Mouse (Mus musculus) adrenal gland, postnatal 25 days (tissue): ENCODE data around the gene Eln. TPM values are rescaled to one million over a fixed set of nuclear protein-coding genes. Genes with fewer than 3 reads are reported as not detected.

ENCODE experiments used
- DNase-seq: peaks from one replicate; pipeline ENCODE4 v3.0.0; 2021; ENCODE audit warnings: mixed read lengths
- long read RNA-seq: library from polyadenylated mRNA; stranded (forward); transcript quantifications from one replicate; pipeline ENCODE4 v2.0.0, GENCODE M21; 2021
- total RNA-seq: library from RNA; stranded (reverse); gene quantifications from 2 replicates; pipeline ENCODE4 v1.2.3, GENCODE M21; 2021

The Eln gene
- 26.9 and 30.1 TPM in 2 replicates for total RNA-seq
- long read RNA-seq, transcript Eln-201 (37 exons, 3,853 nt) = major isoform, 32 of 51 reads
- long read RNA-seq, partial matches to known transcripts = 10 of 51 reads
- long read RNA-seq, other reads (novel, unspliced or antisense) = 8 of 51 reads

DNA sequence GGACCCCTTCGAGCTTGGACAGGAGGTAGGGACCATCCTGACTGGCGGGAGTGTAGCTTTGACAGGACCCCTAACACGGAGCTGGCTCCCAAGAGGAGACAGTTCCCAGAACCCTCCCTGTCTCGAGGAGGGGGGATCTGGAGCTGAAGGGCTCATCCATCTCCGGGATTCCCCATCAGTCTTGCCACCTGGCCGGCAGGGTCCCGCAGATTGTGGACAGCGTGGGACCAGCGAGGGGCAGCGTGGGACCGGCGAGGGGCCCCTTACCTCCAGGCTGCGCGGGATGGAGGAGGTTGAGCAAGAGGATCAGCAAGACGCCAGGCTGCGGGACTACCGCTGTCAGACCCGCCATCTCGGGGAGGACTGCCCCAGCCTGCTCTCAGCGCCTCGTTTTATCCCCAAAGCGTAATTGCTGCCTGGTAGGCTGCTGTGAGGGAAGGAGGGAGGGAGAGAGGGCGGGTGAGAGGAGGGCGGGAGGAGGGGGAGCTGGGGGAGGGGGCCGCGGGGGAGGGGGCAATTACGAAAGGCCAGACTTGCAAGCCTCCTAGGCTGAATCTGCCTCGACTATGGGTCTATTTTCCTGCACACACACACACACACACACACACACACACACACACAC lies at the start of gene Eln:
TSS of gene Eln (minus strand) at position 434 of the 622 bp plus-strand sequence.
- DNase-seq = peak; percentile 25

DNA sequence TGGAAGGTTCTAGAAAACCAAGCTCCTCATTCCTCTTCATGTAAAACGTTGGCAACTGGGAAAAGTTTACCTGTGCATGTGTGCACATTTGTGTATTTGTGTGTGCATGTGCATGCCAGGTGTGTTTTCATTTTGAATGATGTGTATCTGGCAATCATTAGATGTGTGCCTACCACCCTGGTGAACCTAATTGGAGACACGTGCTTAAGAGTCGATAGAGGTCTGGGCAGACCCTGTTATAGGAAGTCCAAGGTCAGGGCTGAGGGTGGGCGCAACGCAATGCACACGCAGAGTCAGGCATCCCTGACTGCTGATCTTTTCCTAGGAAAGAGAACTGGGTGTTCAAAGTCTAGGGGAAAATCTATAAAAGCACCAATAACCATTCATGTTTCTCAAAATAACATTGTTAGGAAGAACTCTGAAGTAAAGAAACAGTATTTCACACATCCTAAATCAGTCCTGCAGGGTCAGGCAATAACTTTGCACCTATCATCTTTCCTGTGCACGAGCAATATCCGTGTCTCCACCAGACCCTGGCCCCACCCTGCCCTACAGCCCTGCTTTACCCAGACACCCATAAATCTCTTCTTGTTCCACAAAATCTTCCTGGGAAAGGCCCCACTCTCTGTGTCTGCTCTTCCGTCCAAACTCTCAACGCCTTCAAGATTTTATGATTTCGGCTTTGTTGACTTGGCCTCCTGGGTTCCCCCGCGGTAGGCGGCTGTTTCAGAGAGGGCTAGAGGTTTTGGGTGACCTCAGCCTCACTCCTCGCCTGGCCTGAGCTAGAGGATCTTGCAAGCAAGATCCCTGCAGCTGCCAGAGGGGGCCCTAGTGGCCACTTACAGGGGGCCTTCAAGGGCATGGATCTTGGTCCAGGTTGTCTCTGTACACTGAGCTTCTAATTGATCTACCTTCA lies 43.2 kb upstream of the Eln start:
- DNase-seq = no peak

DNA sequence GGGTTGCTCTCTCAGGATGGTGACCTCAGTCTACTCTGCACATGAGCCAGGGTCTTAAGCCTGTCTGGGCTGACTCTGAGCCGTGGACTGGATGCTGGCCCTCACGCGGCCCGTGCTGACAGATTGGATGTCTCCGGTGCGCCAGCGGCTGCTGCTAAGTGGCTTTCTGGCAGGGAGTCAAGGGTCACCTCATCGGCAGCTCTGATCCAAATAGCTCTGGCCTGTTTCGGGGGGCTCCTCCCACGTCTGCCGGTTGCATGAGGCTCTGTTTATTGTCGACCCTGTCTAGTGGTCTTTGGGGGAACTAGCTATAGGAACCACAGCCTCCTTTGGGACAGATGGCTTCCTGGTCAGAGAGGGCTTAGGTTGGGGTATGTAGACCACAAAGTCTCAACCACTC lies 41.1 kb upstream of the Eln start:
- DNase-seq = no peak

DNA sequence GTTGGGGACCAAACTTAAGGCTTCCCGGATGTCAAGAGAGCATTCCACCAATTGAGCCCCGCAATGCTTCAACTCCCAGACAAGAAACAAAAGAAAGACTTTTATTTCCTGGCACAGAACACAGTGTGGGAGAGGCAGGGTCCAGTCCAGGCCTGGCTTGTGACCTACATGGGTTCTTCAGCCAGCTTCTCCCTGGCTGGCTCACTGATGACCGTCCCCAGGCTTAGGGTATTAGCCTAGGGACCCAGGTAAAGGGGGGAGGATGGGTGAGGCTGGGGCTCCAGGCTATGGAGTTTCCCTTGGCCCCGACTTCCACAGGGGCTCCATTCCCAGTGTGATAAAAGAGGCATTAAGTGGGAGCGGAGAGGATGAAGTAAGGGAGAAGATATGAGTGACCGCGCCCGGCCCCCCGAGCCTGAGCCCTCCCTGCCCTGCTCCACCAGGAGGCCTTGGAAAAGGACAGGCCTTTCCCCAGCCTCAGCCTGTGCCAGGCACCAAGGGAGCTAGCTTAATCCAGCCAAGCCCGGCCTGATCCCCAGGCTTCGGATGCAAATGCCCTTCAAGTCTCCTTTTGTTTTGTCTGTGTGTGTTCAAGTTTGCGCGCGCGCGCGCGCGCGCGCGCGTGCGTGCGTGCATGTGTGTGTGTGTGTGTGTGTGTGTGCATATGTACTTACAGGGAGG lies 38.7 kb upstream of the Eln start:
- DNase-seq = no peak

DNA sequence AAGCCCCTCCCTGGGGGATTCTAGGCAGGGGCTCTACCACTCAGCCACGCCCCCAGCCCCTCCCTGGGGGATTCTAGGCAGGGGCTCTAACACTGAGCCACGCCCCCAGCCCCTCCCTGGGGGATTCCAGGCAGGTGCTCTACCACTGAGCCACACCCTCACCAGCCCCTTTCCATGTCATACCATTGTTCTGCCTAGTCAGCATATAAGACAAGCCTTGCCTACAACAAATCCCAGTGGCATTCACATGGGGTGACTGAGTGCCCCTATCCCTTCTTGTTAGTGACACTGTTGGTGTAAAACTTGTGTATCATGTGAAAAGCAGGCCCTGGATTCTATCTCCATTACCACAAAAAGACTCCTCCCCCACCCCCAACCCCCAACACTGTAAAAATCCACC lies 36.7 kb upstream of the Eln start:
- DNase-seq = no peak

DNA sequence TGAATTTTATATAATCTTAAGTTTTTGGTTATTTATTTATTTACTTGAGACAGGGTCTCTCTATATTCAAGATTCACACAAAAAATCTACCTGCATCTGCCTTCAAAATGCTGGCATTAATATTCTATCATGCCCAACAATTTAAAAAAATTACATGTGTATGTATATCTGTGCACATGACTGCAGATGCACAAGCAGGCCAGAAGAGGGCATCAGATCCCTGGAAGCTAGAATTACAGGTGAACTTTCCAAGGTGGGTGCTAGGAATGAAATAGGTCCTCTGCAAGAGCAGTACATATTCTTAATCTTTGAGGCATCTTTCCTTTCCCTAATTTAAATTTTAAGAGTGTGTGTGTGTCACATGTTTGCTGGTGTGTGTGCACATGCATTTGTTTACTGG lies 33.8 kb upstream of the Eln start:
- no peak for DNase-seq

DNA sequence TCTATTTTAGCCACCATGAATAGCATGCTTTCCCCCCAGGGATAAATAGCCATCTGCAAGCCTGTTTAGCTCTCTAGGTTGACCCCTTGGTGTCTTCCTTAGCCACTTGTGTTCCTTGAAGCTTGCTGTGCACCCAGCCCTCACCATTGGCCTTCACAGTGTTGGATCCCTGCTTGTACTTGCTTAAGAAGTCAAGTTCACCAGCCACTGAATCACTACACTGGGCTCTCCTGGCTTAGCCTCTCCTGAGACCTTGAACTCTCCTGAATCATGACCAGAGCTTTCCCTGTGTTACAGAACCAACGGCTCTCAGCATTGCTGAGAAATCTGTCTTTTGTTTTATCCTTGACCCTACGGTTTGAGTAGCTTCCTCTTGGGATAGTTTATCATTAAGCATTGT lies 33.0 kb upstream of the Eln start:
- DNase-seq = peak; percentile 37

DNA sequence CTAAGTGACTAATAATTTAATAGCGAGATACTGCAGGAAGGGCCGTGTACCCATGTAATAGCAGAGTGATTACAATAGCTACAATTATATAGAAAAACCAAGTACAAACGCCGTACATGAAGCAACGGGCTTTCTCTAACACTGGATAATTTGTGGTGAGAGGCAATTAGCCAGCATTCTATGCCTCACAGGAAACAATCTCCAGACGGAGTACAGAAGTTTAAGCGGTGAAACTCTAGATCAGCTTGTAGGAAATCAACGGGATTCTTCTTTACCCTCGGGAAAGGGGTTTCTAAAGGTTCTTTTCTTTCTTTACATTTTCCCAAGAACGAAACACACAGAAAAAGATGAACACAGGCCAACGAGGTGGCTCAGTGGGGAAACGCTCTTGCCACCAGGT lies 29.4 kb upstream of the Eln start:
- no peak for DNase-seq

DNA sequence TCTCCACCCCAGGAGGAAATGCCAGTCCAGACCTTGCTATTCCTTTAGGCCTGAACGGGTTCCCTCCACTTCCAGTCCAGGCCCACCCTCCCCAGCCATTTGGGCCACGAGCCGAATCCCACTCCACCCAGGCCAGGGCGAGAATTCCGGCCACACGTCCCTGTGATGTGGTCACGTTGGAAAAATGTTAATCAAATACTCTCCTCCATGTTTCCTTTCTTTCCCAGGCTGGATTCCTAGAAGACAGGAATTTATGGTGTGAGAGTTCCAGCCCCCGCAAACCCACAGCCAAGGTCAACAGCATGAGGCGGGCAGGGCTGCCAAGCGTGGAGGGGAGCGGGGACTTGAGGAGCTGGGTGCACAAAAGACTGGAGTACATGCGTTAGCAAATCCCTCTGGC lies 25.4 kb upstream of the Eln start:
- DNase-seq = peak; percentile 35

DNA sequence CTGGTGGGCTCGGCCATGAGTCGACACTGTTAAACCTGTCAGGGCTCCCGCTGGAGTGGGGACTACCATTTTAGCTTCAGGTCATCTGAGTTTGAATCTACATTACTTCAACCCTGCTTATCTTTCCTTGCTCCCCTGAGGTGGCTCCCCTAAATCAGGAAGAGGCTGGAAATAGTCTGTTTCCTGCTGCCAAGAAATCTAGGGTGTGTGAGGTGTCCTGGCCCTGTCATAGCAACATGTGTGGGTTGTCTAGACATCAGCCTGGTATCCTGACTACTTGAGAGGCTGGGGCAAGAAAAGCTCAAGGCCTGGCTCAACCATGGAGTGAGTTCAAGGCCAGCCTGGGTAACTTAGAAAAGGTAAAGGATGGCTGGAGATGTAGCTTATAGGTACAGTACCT lies 24.6 kb upstream of the Eln start:
- DNase-seq = no peak

DNA sequence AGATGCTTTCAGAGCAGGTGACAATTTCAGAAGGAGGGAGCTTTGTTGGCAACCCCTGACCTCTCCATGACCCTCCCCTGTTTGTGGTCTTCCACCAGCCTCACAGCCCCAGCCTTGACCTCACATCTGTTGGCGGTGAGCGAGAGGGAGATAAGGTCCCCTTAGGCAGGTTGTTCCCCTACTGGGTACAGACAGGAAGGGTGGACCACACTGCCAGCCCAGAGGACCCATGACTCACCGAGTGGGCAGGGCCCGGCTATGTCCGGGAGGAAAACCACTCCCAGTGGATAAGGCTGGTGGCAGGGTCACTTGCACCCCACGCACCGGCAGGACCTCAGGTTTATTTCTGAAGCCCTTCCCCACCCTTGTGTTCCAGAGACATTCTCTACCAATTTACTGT lies 22.1 kb upstream of the Eln start:
- DNase-seq = peak; percentile 26

DNA sequence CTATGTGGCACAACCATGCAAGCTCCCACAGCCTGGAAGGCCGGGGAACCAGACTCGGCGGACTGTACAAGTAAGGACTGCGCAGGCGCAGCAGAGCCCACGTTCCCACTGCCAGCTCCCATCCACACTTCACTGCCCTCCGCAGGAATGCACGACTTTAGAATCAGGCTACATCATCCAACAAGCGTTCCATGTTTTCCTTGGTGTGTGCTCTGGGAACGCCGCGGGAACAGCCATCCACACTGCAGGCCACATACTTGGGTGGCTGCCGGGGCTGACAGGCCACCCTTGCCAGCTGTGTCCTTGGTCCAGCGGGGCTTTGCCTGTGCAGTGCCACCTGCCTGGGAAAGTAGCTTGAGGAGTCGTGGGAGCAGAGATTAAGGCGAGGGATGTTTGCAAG lies 18.3 kb upstream of the Eln start:
- DNase-seq = peak; percentile 35

DNA sequence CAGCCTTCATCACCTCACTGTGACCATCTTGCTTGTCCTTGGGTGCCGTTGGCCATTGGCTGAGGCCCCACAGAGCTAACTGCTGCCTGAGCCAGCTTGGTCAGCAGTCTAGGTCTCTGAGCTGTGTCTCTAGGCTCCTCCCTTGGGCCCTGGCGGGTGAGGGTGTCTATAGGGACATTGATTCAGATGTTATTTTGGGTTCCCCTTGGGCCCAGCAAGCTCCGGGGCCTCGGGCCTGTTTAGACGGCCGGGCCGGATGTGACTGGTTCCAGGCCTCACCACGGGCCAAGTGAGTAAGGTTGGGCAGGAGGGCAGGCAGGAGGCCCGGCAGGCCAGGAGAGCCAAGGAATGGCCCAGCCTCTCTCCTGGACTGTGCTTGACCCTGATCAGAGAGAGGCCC lies 16.2 kb upstream of the Eln start:
- DNase-seq = peak; percentile 40

DNA sequence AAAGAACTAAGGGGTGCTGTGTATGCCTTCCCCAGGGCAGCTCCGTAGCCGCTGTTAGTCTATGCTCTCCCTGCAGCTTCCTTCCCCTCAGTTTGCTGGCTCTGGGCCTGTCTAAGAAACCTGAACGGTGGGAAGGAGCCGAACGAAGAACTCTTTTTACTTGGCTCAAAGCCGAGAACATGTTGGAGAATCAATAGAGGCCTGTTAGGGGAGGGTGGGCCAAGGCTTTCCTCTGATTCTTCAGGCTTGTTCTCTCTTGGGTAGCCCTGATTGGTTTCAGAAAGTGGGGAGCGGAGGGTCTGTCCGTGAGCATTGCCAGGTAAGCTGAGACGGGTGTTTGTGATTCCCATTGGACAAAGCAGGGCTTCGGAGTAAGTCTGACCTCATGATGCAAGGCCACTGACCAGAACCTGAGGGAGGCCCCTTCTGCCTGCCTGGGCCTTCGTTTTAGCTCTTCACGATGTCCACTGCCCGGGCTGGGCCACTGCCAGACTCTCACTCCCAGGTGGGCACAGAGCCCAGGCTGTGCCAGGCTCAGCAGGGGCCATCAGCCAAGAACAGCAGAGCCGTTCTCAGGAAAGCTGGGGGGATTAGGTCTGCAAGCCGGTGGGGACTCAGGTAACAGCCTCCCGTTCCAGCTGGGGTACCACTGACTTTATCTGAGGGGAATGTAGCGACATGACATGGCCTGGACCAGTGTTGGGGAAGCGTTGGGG lies 14.4 kb upstream of the Eln start:
- peak; percentile 58 for DNase-seq

DNA sequence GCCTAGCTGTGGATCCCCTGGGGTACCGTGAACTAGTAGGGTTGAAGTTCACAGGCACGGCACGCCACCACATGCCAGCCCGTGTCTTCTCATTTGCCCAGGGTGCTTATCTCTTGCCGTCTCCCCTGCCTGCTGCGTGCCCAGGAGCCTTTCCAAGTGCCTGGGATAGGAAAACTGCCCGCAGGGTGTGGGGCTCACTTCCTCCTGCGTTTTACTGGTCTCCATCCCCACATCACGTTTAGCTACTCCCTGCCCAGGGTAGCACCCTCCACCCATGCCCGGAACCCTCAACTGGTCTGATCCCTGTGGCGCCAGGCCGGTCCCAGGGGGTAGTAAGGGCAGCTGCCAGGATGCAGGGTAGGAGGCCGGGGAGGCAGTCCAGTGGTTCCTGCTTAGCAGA lies 8.9 kb upstream of the Eln start:
- no peak for DNase-seq

DNA sequence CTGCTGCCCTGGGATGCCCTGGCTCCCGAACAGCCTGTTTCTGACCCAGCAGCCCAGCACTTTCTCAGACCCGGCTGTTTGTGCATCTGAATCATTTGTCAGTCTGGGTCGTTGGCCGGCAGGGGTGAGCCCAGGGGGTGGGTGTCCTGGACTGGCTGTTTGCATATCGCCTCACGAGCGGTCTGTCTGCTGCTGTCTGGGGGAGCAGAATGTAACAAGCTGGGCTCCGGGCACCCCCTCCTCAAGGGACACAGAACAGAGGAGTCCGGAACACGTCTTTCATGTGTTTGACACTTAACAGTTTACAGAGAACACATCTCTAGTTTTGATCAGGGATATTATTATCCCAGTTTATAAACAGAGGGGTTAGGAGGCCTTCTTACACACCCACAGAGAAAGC lies 7.0 kb upstream of the Eln start:
- DNase-seq = no peak

DNA sequence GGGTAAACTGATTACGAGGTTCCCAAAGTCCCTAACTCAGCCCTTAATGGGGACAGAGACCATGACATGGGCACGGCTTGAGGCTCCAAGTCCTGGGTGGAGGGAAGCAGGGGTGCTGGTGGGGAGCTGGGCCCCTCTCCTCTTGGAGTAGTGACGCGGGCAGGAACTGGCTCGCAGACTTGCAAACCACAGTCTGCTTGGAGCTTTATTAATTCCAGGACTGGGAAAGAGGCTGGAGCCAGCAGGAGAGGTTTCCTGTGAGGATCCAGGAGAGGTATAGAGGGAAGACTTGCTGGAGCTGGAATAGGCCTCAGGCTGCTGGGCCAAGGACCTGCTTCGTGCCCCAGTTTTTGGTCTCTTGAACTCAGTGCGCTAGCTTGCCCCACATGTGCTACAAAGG lies 3.3 kb upstream of the Eln start:
- DNase-seq = no peak

DNA sequence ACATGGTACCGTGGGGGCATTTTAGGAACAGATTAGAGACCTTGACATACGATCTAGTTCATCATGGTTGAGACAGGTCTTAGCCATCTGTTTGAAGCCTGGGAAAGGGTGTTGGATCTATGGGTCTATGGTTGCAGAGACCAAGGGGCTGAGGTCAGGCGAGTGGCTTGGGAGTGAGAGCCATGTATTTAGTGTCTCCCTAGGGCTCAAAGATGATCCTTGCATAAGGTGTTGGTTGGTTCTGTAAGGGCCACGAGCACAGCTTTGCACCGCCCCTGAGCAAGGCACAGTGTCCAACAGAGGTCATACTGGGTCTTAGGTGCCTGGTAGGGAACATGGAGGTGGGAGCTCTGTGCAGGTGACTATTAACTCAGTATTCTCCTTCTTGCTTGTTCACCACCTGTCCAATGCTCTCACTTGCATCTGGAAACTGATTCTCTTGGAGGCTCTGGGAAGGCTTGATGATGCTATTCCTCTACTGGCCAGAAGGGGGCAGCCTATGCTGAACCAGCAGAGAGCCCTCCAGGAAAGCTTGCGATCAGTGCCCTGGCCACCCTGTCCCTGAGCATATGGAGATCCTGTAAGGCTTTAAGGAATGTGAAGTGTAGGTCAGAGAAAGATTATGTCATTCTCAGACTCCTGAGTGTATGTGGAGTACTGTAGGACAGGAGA lies 960 bp upstream of the Eln start:
- DNase-seq = peak; percentile 53

DNA sequence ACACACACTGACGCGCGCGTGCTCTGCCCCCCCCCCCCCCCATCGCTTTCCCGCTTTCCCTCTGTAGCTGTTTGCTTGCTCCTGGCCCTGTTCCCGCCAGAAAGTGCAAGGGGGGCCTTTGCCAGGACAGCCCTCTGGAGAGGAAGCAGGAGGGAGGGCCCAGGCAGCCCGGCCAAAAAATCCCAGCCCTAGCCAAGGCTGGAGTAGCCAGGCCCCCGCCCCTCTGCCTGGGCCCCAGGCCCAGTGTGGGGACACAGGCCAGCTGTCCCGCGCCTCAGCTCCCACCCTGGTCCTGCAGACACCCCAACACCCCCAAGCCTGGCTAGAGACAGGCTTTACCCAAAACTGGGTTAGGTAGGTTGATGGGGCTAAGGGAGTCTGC lies 380 bp upstream of the Eln start:
- peak; percentile 74 for DNase-seq

DNA sequence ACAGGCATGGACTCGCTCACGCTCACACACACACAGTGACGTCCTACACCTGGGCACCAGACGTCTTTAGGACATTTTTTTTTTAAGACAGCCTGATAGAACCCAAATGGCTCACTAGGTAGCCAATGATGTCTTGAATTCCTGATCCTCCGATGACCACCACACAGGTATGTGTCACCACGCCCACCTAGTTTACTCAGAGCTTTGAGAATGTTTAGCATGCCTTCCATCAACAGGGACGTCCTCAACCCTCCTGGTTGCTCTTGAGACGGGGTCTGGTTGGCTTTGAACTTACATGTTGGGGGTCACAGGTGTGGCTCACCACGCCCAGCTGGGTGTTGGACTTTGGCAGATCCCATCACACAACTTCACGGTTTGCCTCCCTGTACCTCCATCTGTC lies 922 bp downstream of the Eln start:
- DNase-seq = no peak

DNA sequence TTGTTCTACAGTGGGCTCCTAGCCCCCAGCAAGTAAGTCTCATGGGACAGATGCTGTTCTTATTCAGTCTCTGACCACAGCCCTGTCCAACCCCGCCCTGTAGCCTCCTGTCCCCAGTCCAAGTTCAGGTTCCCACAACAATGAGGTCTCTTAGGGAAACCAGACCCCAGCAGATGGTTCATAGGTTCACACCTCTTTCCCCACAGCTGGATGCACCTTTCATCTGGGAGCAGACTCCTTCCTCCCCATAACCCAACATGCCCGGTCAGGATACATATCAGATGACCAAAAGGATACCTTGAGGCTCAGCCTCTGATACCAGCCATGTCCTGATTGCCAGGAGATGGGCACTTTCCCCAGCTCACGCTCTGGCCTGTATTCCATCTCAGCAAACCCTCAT lies 1.3 kb downstream of the Eln start:
- no peak for DNase-seq

DNA sequence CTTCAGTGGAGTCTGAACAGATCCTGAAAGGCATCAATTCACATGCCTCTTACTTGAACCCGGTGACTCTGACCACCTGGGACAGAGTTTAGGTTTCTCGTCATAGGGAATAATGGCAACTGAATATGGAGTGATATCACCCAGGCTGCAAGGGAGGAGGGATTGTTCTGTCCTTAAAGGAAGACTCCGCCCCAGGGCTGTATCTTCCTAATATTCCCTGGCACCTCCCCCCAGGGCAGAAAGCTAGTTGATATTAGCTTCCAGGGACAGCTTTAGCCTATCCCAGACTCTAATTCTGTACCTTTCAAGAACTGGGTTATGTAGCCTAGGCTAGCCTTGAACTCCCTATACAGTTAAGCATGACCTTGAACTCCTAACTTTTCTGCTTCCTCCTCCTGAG lies 2.1 kb downstream of the Eln start:
- no peak for DNase-seq
